Mouse (Mus musculus) megakaryocyte, embryonic 14.5 days (primary cell): ENCODE measurements around the gene 6430571L13Rik. TPM values are rescaled to one million over a fixed set of nuclear protein-coding genes. Genes with fewer than 3 reads are reported as not detected.

Experiments used
- H3K27me3 ChIP-seq: replicated peaks from 2 replicates; pipeline ENCODE3; 2012; ENCODE audit warnings: inconsistent platforms
- H3K36me3 ChIP-seq: replicated peaks from 2 replicates; pipeline ENCODE3; 2012; ENCODE audit warnings: low read length, inconsistent platforms, mixed read lengths
- H3K4me1 ChIP-seq: 2 replicates; pipeline ENCODE4 v1.6.1; 2012; ENCODE audit warnings: inconsistent platforms
- H3K4me3 ChIP-seq: replicated peaks from 2 replicates; pipeline ENCODE3; 2012; ENCODE audit warnings: moderate library complexity, mild to moderate bottlenecking, inconsistent platforms
- H3K9me3 ChIP-seq: 2 replicates; pipeline ENCODE4 v1.6.1; 2012; ENCODE audit warnings: inconsistent platforms
- FLI1 ChIP-seq: IDR thresholded peaks from 2 replicates; pipeline ENCODE4 v1.6.1; 2012; ENCODE audit warnings: low read length, inconsistent platforms, mixed read lengths
- GATA1 ChIP-seq: IDR thresholded peaks from 3 replicates; pipeline ENCODE4 v1.6.1; 2012; ENCODE audit warnings: mixed read lengths, low read length, inconsistent platforms, borderline replicate concordance
- polyA plus RNA-seq: library from polyadenylated mRNA; stranded (reverse); fragments of >175 nt; gene quantifications from 2 replicates; pipeline ENCODE4 v1.2.3, GENCODE M21; 2012; ENCODE audit warnings: low replicate concordance; ENCODE audit not compliant: insufficient read depth

The 6430571L13Rik gene
- polyA plus RNA-seq, 1 experiment: not detected

- H3K9me3 ChIP-seq: peaks cover 4% of the 10 kb centered on the region; the same call in 1 of the 2 replicates
- no peaks in the 10 kb centered on the region for H3K4me1 ChIP-seq
- no peak overlapping the region for H3K4me3 ChIP-seq
- peaks cover 91% of the 10 kb centered on the region for H3K27me3 ChIP-seq
- H3K36me3 ChIP-seq: no peaks in the 10 kb centered on the region
- TF ChIP-seq FLI1 (no peak), GATA1 (no peak)
Observed at GRCm38 (mm10) chr9:107384396-107384795, 44.0 kb downstream of the 6430571L13Rik start.

- Histone ChIP-seq H3K9me3 (no peaks in the 10 kb centered on the region), H3K36me3 (no peaks in the 10 kb centered on the region), H3K27me3 (peaks cover 87% of the 10 kb centered on the region), H3K4me1 (no peaks in the 10 kb centered on the region), H3K4me3 (no peak overlapping the region)
- no peak for TF ChIP-seq GATA1
- no peak for TF ChIP-seq FLI1
Observed at GRCm38 (mm10) chr9:107386722-107387121, 46.3 kb downstream of the 6430571L13Rik start.

GRCm38 (mm10) chr9:107387708-107388107 lies 47.3 kb downstream of the 6430571L13Rik start:
- Histone ChIP-seq H3K27me3 (peaks cover 83% of the 10 kb centered on the region), H3K36me3 (no peaks in the 10 kb centered on the region), H3K4me3 (no peak overlapping the region), H3K4me1 (no peaks in the 10 kb centered on the region), H3K9me3 (no peaks in the 10 kb centered on the region)
- TF ChIP-seq FLI1 (no peak), GATA1 (no peak)

GRCm38 (mm10) chr9:107388263-107388662 lies 47.9 kb downstream of the 6430571L13Rik start:
- H3K4me1 ChIP-seq: no peaks in the 10 kb centered on the region
- no peak overlapping the region for H3K4me3 ChIP-seq
- H3K9me3 ChIP-seq: no peaks in the 10 kb centered on the region
- no peaks in the 10 kb centered on the region for H3K36me3 ChIP-seq
- H3K27me3 ChIP-seq: peaks cover 83% of the 10 kb centered on the region
- TF ChIP-seq FLI1: no peak
- no peak for TF ChIP-seq GATA1

GRCm38 (mm10) chr9:107396397-107396796 lies 56.0 kb downstream of the 6430571L13Rik start:
- no peak overlapping the region for H3K4me3 ChIP-seq
- peaks cover 83% of the 10 kb centered on the region for H3K27me3 ChIP-seq
- TF ChIP-seq FLI1 (no peak), GATA1 (no peak)
- H3K36me3 ChIP-seq: no peaks in the 10 kb centered on the region
- no peaks in the 10 kb centered on the region for H3K9me3 ChIP-seq
- peaks cover 8% of the 10 kb centered on the region; the same call in 1 of the 2 replicates for H3K4me1 ChIP-seq

- H3K4me3 ChIP-seq: no peak overlapping the region
- no peaks in the 10 kb centered on the region for H3K36me3 ChIP-seq
- no peaks in the 10 kb centered on the region for H3K9me3 ChIP-seq
- H3K4me1 ChIP-seq: peaks cover 8% of the 10 kb centered on the region; the same call in 1 of the 2 replicates
- peaks cover 90% of the 10 kb centered on the region for H3K27me3 ChIP-seq
- TF ChIP-seq GATA1: no peak
- no peak for TF ChIP-seq FLI1
Observed at GRCm38 (mm10) chr9:107398968-107399367, 58.6 kb downstream of the 6430571L13Rik start.

GRCm38 (mm10) chr9:107399491-107399971 lies 59.1 kb downstream of the 6430571L13Rik start, which contains the start of gene Cacna2d2:
Cacna2d2 (plus strand) TSS chr9:107399612.
- peaks cover 92% of the 10 kb centered on the region for H3K27me3 ChIP-seq
- H3K4me3 ChIP-seq: peak within 1 kb of the TSS; percentile 18
- TF ChIP-seq GATA1: no peak
- peaks cover 8% of the 10 kb centered on the region; the same call in 1 of the 2 replicates for H3K4me1 ChIP-seq
- H3K36me3 ChIP-seq: no peaks in the 10 kb centered on the region
- no peaks in the 10 kb centered on the region for H3K9me3 ChIP-seq

GRCm38 (mm10) chr9:107400060-107400511 lies 59.7 kb downstream of the 6430571L13Rik start:
- Histone ChIP-seq H3K4me3 (peak overlapping the region; percentile 18), H3K9me3 (no peaks in the 10 kb centered on the region), H3K36me3 (no peaks in the 10 kb centered on the region), H3K27me3 (peaks cover 90% of the 10 kb centered on the region), H3K4me1 (peaks cover 8% of the 10 kb centered on the region; the same call in 1 of the 2 replicates)
- no peak for TF ChIP-seq GATA1

- H3K4me3 ChIP-seq: no peak overlapping the region
- H3K9me3 ChIP-seq: no peaks in the 10 kb centered on the region
- H3K4me1 ChIP-seq: peaks cover 8% of the 10 kb centered on the region; the same call in 1 of the 2 replicates
- H3K27me3 ChIP-seq: peaks cover 94% of the 10 kb centered on the region
- no peaks in the 10 kb centered on the region for H3K36me3 ChIP-seq
- no peak for TF ChIP-seq FLI1
- no peak for TF ChIP-seq GATA1
Observed at GRCm38 (mm10) chr9:107400666-107401285, 60.4 kb downstream of the 6430571L13Rik start.

Other genes with a start within 250 kb of the 6430571L13Rik start
- 0.09 TPM in 1 of 2 replicates, not detected in the other for gene Dock3, start 108.7 kb upstream of the 6430571L13Rik start, polyA plus RNA-seq
- 35.6 and 49.9 TPM in 2 replicates for gene Mapkapk3, start 50.7 kb upstream of the 6430571L13Rik start, polyA plus RNA-seq
- 47.7 and 114 TPM in 2 replicates for gene Cish, start 44.6 kb upstream of the 6430571L13Rik start, polyA plus RNA-seq
- 8.1 TPM in 1 of 2 replicates, not detected in the other for gene Hemk1, start 2.3 kb upstream of the 6430571L13Rik start, polyA plus RNA-seq
- not detected in 2 replicates for gene Cacna2d2, start 59.0 kb downstream of the 6430571L13Rik start, polyA plus RNA-seq
- 12.0 and 24.4 TPM in 2 replicates for gene Tmem115, start 193.3 kb downstream of the 6430571L13Rik start, polyA plus RNA-seq
- 4.2 and 18.5 TPM in 2 replicates for gene Cyb561d2, start 201.6 kb downstream of the 6430571L13Rik start, polyA plus RNA-seq
- gene Nprl2, start 201.6 kb downstream of the 6430571L13Rik start, polyA plus RNA-seq: 0.37 TPM in 1 of 2 replicates, not detected in the other
- gene Zmynd10, start 206.7 kb downstream of the 6430571L13Rik start, polyA plus RNA-seq: 0.68 TPM in 1 of 2 replicates, not detected in the other
- 10.3 and 12.6 TPM in 2 replicates for gene Rassf1, start 211.0 kb downstream of the 6430571L13Rik start, polyA plus RNA-seq
- gene Tusc2, start 222.7 kb downstream of the 6430571L13Rik start, polyA plus RNA-seq: 23.3 and 103 TPM in 2 replicates
- gene Hyal2, start 227.3 kb downstream of the 6430571L13Rik start, polyA plus RNA-seq: 10.8 and 11.8 TPM in 2 replicates
- gene Hyal1, start 236.3 kb downstream of the 6430571L13Rik start, polyA plus RNA-seq: 1.6 and 2.6 TPM in 2 replicates
- 63.3 and 72.4 TPM in 2 replicates for gene Naa80, start 238.3 kb downstream of the 6430571L13Rik start, polyA plus RNA-seq
- 0.31 TPM in 1 of 2 replicates, not detected in the other for gene Hyal3, start 240.2 kb downstream of the 6430571L13Rik start, polyA plus RNA-seq
- 32.1 and 34.9 TPM in 2 replicates for gene Ifrd2, start 247.0 kb downstream of the 6430571L13Rik start, polyA plus RNA-seq